Mouse (Mus musculus) cerebellum, adult 9-11 months (tissue): Measurements from ENCODE around the gene Urah.
A peak's percentile ranks its signal among the peaks of the same experiment; 100 is the strongest.

ENCODE experiments used
- DNase-seq: peaks from one replicate; pipeline ENCODE4 v3.0.0; 2022

Gene Urah

DNA sequence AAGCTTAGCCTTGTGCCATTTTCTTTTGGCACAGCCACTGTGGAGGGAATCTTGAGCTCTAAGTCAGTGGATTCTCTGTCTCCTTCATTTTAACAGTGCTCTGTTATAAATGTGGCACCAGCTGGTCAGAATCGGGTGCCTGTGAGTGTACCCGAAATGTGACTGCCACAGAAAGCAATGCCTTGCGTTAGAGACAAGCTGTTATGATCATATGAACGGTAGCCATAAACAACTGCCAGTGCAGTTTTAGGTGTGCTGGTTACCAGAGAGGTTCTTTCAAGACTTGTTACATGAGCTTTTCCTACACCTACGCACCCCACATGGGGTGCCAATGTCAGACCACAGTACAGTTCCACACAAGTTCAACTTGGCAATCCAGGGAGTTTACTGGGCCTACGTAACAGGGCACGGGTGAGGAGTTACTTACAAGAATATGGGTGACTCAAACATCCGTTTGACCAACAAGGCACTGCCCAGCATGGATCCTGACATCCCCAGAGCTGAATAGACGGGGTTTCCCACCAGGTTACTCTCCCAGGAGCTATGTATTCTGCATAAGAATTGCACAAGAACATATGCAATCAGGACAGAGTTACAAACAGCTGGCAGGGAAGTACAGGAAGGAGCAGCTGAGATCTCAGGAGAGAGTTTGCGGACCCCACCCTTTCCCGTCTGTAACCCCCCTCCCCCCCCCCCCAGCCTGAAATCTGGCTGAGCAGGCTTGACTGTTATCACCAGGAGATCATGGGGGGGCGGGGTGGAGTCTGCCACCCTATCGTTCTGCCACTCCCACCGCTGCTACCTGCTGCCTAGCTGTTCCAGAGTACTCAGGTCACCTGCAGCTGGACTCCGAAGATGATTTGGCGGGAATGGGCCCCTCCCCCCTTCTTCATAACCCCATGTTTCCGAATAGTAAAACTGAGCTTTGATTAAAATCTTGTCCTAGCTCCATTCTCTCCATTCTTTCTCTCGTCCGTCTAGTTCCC is 6.2 kb downstream of the Urah start:
- no peak for DNase-seq

- DNase-seq = no peak
Measured at GRCm38 (mm10) chr7:140843806-140844205, 9.0 kb downstream of the Urah start.

DNA sequence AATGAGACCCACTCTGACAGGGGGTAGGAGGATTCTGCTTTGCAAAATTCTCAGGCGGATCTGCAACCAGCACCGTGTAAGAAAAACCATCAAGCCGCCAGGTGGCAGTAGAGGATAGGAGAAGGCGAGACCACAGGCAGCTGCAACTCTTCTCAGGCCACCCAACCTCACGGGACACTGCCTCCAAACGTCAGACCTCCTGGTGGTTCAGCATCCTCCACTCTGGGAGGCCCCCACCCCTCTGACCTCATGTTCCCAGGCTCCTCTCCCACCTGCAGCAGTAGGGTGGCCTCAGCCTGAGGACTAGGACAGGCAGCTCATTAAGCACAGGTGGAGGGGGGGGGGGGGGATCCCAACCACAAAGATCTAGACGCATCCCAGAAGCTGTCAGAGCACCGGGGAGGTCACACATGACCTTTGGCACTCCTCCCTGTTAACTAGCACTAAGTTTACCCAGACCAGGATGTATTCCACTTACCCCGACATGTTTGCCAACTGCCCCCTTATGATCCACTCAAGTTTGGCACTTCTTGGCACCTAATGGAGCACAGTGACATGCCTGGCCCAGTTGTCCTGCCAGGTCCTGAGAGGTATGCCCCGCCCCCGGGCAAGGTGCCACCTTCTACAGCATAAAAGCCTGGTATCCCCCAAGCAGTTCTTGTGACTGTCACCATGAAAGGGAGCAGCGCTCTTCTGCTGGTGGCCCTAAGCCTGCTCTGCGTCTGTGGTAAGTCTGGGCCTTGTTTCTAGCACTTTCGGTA is 10.3 kb downstream of the Urah start, which contains the start of gene Scgb1c1:
TSS of gene Scgb1c1 (plus strand) at position 643 of the 761 bp plus-strand sequence.
- DNase-seq = peak; percentile 80

- DNase-seq = no peak
Measured at GRCm38 (mm10) chr7:140845683-140846082, 10.9 kb downstream of the Urah start.

DNA sequence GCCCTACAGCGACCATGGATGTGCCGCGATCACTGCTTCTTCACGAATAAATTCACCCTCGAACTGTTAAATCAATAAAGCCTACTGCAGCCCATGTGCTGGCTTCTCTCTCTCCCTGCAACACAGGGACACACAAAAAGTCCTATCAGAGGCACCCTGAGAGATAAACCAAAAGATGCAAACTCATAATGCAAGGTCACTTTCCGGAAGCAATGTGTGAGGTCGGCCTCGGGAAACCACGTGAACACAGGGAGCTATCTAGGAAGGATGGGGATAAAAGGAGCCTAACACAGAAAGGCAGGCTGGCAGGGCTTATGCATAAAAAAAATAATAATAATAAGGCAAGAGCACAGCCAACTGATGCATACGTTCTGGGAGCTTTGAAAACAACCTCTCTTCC is 11.9 kb downstream of the Urah start:
- DNase-seq = no peak

DNA sequence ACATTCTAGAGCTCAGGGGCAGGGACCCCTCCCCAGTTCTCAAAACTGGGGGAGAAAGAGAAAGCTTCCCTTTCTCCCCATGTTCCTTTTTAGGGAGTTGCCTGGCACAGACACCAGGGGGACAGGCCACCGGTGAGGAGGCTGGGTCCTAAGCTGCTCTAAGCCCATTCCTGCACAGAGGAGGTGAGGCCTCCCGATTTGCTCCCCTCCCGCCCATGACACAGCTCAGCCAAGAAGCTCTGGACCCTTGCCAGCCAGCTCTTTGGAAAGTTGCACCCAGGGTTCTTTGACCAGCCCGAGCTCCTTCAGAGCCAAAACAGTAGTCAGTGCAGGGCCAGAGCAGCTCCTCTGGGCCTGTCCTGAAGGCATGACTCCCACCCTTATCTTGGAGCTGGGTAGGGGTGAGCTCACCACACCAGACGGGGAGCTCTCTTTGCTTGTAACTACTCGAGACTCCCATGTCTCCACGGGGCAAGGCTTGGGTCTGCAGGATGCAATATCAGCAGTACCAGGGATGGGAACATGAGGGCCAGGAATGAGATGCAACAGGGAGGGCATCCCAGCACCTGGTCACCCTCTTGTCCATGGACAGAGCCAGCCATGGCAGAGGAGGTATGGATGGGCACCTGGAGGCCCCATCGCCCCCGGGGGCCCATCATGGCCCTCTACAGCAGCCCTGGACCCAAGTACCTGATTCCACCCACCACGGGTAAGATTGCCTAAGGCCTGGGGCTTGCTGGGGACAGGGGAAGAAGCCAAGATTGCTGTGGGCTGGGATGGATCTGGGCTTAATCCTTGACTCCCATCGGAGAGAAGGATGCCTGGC is 13.2 kb downstream of the Urah start, which contains the start of gene Odf3:
TSS of gene Odf3 (plus strand) at position 51 of the 826 bp plus-strand sequence.
- DNase-seq = no peak

GRCm38 (mm10) chr7:140848591-140848990 is 13.8 kb downstream of the Urah start:
- DNase-seq = no peak

- DNase-seq = no peak
Measured at GRCm38 (mm10) chr7:140851916-140852315, 17.1 kb downstream of the Urah start.

DNA sequence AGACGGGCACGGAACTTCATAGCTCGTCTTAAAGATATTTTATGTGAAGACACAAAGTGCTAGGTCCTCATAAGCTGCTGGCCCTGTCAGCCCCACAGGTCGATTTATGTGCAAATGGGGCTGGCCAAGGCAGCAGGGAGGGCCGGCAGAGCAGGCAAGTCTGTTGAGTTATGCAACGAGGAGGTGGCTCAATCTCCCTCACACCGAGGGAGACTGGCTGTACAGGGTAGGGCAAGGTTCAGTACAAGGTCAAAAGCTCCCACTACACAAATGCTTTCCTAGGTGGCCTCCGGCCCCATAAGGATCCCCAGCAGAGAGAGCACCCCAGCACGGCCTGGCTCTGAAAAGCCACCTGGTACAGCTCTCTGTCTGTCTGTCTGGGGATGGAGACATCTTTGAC is 18.6 kb downstream of the Urah start:
- no peak for DNase-seq

- no peak for DNase-seq
Measured at GRCm38 (mm10) chr7:140854483-140854882, 19.7 kb downstream of the Urah start.

GRCm38 (mm10) chr7:140855181-140855580 is 20.4 kb downstream of the Urah start:
- no peak for DNase-seq

DNA sequence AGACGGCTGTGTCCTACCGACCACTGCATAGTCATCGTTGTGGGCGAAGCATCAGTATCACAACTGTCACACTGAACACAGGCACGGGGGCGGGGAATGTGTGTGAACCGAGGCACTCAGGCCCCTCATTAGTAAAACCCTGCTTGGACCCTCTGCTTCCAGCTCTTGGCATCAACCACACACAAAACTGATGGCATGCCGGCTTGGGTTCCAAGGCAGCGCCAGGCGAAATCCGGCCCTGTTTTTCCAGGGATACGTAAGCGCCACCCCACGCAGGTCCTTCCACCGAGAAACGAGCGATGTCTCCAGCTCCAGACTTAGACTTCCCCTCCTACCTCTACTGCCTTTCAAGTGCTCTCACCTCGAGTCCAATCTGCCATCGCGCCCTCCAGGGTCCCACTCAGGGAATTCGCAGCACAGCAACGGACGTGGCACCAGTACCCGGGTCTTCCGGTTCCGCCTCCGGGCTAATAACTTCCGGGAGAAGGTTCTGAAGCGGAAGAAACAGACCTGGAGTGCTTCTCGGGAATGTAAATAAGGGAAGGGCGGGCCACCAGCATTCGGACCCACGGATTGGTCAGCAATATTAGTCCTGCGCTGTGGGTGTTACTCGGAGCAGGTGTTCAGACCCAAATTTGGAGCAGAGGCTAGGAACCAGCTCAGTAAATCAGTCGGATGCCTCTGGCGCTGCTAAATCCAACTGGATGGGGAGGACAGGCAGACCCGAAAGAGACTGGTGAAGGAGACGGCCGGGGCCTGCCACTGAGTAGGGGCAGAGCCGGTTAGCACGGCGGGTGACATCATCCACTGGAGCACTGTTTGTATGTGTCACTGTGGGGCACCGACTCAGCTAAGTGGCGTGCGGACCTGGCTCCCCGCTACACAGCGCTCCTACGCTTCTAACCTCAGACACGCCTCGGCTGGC is 21.3 kb downstream of the Urah start, which contains the start of gene Gm45785:
TSS of gene Gm45785 (minus strand) at position 472 of the 925 bp plus-strand sequence.
- DNase-seq = peak; percentile 90

GRCm38 (mm10) chr7:140856785-140857549 is 22.1 kb downstream of the Urah start, which contains the start of gene Ric8a:
Gene Ric8a, plus strand, starts transcription at chr7:140856957.
- DNase-seq = peak; percentile 91

DNA sequence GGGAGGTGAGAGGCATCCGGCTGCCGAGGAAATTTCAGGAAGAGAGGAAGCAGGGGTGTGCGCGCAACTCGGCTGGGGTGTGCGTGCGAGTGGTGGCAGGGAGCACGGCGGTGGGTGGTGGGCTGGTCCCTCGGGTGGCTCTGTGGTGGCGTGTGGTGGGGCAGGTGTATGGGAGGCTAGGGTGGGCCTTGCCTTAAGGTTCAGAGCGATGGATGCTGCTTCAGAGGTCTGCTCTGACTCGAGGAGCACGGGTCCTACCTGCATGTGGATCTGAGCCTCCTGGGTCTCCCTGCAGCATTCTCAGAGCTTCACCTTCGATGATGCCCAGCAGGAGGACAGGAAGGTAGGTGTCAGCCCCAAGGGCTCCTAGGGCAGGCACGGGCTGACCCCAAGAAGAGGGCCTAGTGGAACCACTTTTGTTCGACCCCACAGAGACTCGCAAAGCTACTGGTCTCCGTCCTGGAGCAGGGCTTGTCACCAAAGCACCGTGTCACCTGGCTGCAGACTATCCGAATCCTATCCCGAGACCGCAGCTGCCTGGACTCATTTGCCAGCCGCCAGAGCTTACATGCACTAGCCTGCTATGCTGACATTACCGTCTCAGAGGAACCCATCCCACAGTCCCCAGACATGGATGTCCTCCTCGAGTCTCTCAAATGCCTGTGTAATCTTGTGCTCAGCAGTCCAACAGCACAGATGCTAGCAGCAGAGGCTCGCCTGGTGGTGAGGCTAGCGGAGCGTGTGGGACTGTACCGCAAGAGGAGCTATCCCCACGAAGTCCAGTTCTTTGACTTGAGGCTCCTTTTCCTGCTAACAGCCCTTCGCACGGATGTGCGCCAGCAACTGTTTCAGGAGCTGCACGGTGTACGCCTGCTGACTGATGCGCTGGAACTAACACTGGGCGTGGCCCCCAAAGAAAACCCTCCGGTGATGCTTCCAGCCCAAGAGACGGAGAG is 23.0 kb downstream of the Urah start, which contains the start of gene Bet1l:
TSS of gene Bet1l (minus strand) at position 28 of the 956 bp plus-strand sequence.
- DNase-seq = peak; percentile 49

DNA sequence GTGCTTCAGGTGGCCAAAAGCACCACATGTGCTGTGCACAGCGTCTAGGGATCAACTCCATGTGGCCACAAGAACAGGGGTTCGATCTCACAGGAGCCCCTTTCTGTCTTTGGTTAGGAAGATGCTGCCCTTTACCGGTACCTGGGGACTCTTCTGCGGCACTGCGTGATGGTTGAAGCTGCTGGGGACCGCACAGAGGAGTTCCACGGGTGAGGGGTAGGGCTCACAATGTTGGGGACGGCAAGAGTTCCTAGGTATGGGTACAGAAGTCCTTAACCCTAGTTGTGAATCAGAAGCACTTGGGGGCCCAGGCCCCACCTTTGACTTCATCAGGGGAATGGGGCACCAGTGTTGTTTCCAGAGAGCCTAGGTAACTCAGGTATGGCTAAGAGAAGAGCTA is 23.9 kb downstream of the Urah start:
- DNase-seq = no peak

GRCm38 (mm10) chr7:140859997-140860396 is 25.2 kb downstream of the Urah start:
- DNase-seq = no peak

GRCm38 (mm10) chr7:140860728-140861127 is 25.9 kb downstream of the Urah start:
- peak; percentile 50 for DNase-seq

- no peak for DNase-seq
Measured at GRCm38 (mm10) chr7:140864761-140865160, 29.9 kb downstream of the Urah start.

GRCm38 (mm10) chr7:140874224-140874623 is 39.4 kb downstream of the Urah start:
- DNase-seq = no peak
